Mouse (Mus musculus) forebrain, embryonic 14.5 days (tissue): ENCODE measurements around the gene Vmn1r9. TPM values are rescaled to one million over a fixed set of nuclear protein-coding genes. Genes with fewer than 3 reads are reported as not detected.
"Not testable (repeated sequence)": the region's sequence is repeated elsewhere in the genome, so short reads cannot be mapped to it uniquely, and the experiment has no call there.

Experiments used
- ATAC-seq: fragments of 200-750 bp; cut with Nextera tagmentation; 2 replicates; pipeline ENCODE4 v1.8.0; 2017; ENCODE audit warnings: mild to moderate bottlenecking, moderate library complexity
- DNase-seq: peaks from one replicate; pipeline ENCODE4 v3.0.0-alpha.2; 2015; ENCODE audit warnings: low spot score
- H3K27ac ChIP-seq: fragments of 300-500 bp; sonication (generic); 2 replicates; pipeline ENCODE4 v1.5.1; 2014; ENCODE audit warnings: low read depth, mild to moderate bottlenecking, control low read depth, low read length, moderate library complexity
- H3K27me3 ChIP-seq: fragments of 300-500 bp; sonication (generic); replicated peaks from 2 replicates; pipeline ENCODE4 v1.6.1; 2014; ENCODE audit warnings: low read length, control low read depth, mixed read lengths; ENCODE audit not compliant: control insufficient read depth, insufficient read depth
- H3K36me3 ChIP-seq: fragments of 300-500 bp; sonication (generic); 2 replicates; pipeline ENCODE4 v1.6.1; 2014; ENCODE audit warnings: low read length, control low read depth; ENCODE audit not compliant: control insufficient read depth, insufficient read depth
- H3K4me1 ChIP-seq: fragments of 300-500 bp; sonication (generic); 2 replicates; pipeline ENCODE4 v1.6.1; 2014; ENCODE audit warnings: antibody characterized with exemption, low read length, control low read depth; ENCODE audit not compliant: control insufficient read depth, insufficient read depth
- H3K4me2 ChIP-seq: fragments of 300-500 bp; sonication (generic); 2 replicates; pipeline ENCODE4 v1.6.1; 2014; ENCODE audit warnings: mild to moderate bottlenecking, control low read depth, low read length
- H3K4me3 ChIP-seq: fragments of 300-500 bp; sonication (generic); 2 replicates; pipeline ENCODE4 v1.5.1; 2014; ENCODE audit warnings: low read depth, low read length, control low read depth
- H3K9ac ChIP-seq: fragments of 300-500 bp; sonication (generic); 2 replicates; pipeline ENCODE4 v1.6.1; 2014; ENCODE audit warnings: mild to moderate bottlenecking, low read length, control low read depth, moderate library complexity
- H3K9me3 ChIP-seq: fragments of 300-500 bp; sonication (generic); replicated peaks from 2 replicates; pipeline ENCODE4 v1.6.1; 2016; ENCODE audit warnings: low read length, control low read depth, mixed read lengths; ENCODE audit not compliant: control insufficient read depth
- WGBS: fragments of 180-500 bp; shearing (Covaris S2); extraction: QIAGEN DNeasy Blood & Tissue Kit; methylation state at CpG from one replicate; pipeline ENCODE4 v1.1.7; 2014; 5-methylcytosine and 5-hydroxymethylcytosine counted together
- polyA plus RNA-seq: library from polyadenylated mRNA; unstranded; fragments of >200 nt; fragmentation: Nextera tagmentation; extraction: Ambion mirVana; gene quantifications from 2 replicates; pipeline ENCODE4 v1.2.1, GENCODE M21; 2014

The Vmn1r9 gene
- not detected in 2 replicates for polyA plus RNA-seq

DNA sequence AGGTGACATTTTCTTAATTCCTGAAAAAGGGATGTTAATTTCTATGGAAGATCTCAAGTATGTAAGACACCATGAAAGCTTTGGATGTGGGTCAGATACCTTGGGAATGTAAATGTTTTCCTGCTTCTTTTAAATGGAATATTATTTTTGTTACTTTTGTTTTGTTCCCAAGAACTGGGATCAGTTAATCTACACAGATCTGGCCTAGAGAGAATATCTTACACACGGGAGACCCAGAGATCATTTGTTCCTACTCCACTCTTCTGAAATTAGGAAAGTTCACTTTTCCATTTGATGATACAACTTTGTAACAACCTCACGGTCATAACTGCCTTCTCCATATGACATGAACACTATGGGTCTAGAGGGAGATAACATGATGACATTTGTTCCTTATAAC is at the start of gene Vmn1r9:
Vmn1r9 (plus strand) TSS at position 301 of the 400 bp plus-strand sequence.
- H3K27ac ChIP-seq: no peak within 1 kb of the TSS
- DNase-seq (no peak), ATAC-seq (no peak)
- H3K4me2 ChIP-seq: no peak within 1 kb of the TSS
- H3K4me3 ChIP-seq: no peak within 1 kb of the TSS
- H3K9ac ChIP-seq: no peak within 1 kb of the TSS
- H3K9me3 ChIP-seq: no peaks in the 10 kb centered on the region
- no peaks in the 10 kb centered on the region for H3K36me3 ChIP-seq
- H3K4me1 ChIP-seq: no peaks in the 10 kb centered on the region
- WGBS: 87% methylated on average over 2 of the region's 2 CpGs
- H3K27me3 ChIP-seq: no peaks in the 10 kb centered on the region

DNA sequence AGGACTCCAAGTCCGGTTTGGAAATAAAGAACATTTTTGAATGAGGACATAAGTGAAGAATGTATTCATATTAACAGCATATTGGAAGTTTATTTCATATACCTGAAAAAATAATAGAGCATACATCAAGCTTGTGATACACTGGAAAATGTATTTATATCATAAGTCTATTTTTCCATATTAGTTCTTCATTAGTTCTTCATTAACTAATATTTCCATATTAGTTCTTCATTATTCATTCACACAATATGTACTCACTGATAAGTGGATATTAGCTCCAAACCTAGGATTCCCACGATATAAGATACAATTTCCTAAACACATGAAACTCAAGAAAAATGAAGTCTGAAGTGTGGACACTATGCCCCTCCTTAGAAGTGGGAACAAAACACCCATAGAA is 41.4 kb upstream of the Vmn1r9 start, which contains the start of gene Vmn1r7:
Vmn1r7 (minus strand) TSS at position 101 of the 400 bp plus-strand sequence.
- H3K27ac ChIP-seq, H3K27me3 ChIP-seq, H3K36me3 ChIP-seq, H3K4me1 ChIP-seq, ATAC-seq, H3K4me3 ChIP-seq, DNase-seq, H3K9me3 ChIP-seq, H3K9ac ChIP-seq, H3K4me2 ChIP-seq: not testable (repeated sequence)
- WGBS: 91% methylated on average over 2 of the region's 2 CpGs

- no peak within 1 kb of the TSS for H3K27ac ChIP-seq
- DNase-seq: no peak
- H3K27me3 ChIP-seq: no peaks in the 10 kb centered on the region
- H3K4me2 ChIP-seq: no peak within 1 kb of the TSS
- H3K9ac ChIP-seq: no peak within 1 kb of the TSS
- H3K36me3 ChIP-seq: no peaks in the 10 kb centered on the region
- H3K4me3 ChIP-seq: no peak within 1 kb of the TSS
- no peaks in the 10 kb centered on the region for H3K4me1 ChIP-seq
- no peak for ATAC-seq
- H3K9me3 ChIP-seq: no peaks in the 10 kb centered on the region
These were observed 34.6 kb upstream of the Vmn1r9 start, which contains the start of gene Vmn1r8 for GRCm38 (mm10) chr6:57031984-57032383. TSS of gene Vmn1r8 (plus strand) at chr6:57032284.

DNA sequence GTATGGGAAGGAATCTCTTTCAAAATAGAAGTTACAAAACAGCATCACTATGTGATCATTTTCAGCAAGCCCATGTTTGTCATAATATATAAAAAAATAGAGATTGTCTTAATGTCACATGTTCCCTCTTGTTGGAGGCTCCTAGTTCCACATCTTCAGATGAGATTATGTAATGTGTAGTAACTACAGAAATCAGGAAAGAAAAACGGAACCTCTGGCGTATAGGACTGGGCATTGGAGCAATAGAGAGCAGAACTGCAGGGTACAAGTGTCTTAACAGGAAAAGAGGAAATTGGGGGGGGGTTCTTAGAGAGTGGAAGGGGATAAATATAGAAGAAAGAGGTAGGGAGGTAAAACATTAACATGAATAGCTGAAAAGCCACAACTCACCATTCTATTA is 31.9 kb upstream of the Vmn1r9 start:
- H3K4me2 ChIP-seq: no peak overlapping the region
- DNase-seq (no peak), ATAC-seq (no peak)
- H3K27ac ChIP-seq: no peak overlapping the region
- no peaks in the 10 kb centered on the region for H3K36me3 ChIP-seq
- no peaks in the 10 kb centered on the region for H3K9me3 ChIP-seq
- no peaks in the 10 kb centered on the region for H3K27me3 ChIP-seq
- H3K9ac ChIP-seq: no peak overlapping the region
- no peak overlapping the region for H3K4me3 ChIP-seq
- WGBS: 88% methylated on average over 2 of the region's 2 CpGs
- H3K4me1 ChIP-seq: no peaks in the 10 kb centered on the region

DNA sequence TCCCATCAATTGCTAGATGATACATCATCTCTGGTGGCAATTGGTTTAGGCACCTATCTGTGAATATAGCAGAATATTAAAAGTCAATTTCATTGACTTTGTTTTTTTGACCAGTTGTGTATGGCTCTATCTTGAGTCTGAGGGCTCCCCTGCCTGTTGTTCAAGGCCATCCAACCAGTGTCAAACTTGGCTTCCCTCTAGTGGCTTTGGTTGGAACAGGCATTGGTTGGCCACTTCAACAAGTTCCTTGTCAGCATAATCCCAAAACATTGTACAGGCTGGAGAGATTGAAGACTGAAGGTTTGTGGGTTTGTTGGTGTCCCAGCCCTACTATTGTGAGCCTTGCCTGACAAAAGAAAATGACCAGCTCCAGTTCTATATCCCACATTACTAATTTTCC is 2.9 kb upstream of the Vmn1r9 start:
- Histone ChIP-seq H3K27ac (no peak overlapping the region), H3K27me3 (no peaks in the 10 kb centered on the region), H3K4me3 (no peak overlapping the region), H3K4me2 (no peak overlapping the region), H3K4me1 (no peaks in the 10 kb centered on the region), H3K9ac (no peak overlapping the region), H3K36me3 (no peaks in the 10 kb centered on the region), H3K9me3 (no peaks in the 10 kb centered on the region)
- DNase-seq: no peak
- no peak for ATAC-seq

GRCm38 (mm10) chr6:57106358-57106757 is 39.8 kb downstream of the Vmn1r9 start:
- H3K27ac ChIP-seq: no peak overlapping the region
- 73% methylated on average over 1 of the region's 1 CpGs for WGBS
- H3K4me2 ChIP-seq: no peak overlapping the region
- no peaks in the 10 kb centered on the region for H3K27me3 ChIP-seq
- H3K4me1 ChIP-seq: no peaks in the 10 kb centered on the region
- H3K9ac ChIP-seq: no peak overlapping the region
- ATAC-seq: no peak
- no peak for DNase-seq
- H3K36me3 ChIP-seq: no peaks in the 10 kb centered on the region
- H3K4me3 ChIP-seq: no peak overlapping the region
- H3K9me3 ChIP-seq: no peaks in the 10 kb centered on the region

DNA sequence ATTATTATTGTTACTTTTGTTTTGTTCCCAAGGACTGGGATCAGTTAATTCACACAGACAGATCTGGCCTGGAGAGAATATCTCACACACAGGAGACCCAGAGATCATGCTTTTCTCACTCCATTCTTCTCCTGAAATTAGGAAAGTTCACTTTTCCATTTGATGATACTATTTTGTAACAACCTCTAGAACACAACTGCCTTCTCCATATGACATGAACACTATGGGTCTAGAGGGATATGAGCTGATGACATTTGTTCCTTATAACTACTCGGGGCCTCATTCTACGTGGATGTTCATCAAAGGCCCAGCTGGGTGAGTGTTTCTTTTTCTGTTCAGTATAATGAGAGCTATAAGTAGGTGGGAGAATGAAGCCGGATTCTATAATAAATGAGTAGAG is 42.6 kb downstream of the Vmn1r9 start, which contains the start of gene Vmn1r10:
Vmn1r10 (plus strand) TSS at position 301 of the 400 bp plus-strand sequence.
- no peaks in the 10 kb centered on the region for H3K4me1 ChIP-seq
- ATAC-seq (no peak), DNase-seq (no peak)
- no peaks in the 10 kb centered on the region for H3K27me3 ChIP-seq
- WGBS: 87% methylated on average over 3 of the region's 3 CpGs
- no peak within 1 kb of the TSS for H3K4me2 ChIP-seq
- H3K4me3 ChIP-seq: no peak within 1 kb of the TSS
- H3K36me3 ChIP-seq: no peaks in the 10 kb centered on the region
- no peak within 1 kb of the TSS for H3K27ac ChIP-seq
- H3K9ac ChIP-seq: no peak within 1 kb of the TSS
- no peaks in the 10 kb centered on the region for H3K9me3 ChIP-seq

Other genes starting within 250 kb of the Vmn1r9 start
- gene Fkbp9, start 234.7 kb upstream of the Vmn1r9 start, polyA plus RNA-seq: 26.3 and 27.9 TPM in 2 replicates
- 174 and 189 TPM in 2 replicates for gene Nt5c3, start 142.9 kb upstream of the Vmn1r9 start, polyA plus RNA-seq
- 0.17 and 0.33 TPM in 2 replicates for gene Vmn1r4, start 142.8 kb upstream of the Vmn1r9 start, polyA plus RNA-seq
- gene Vmn1r5, start 96.5 kb upstream of the Vmn1r9 start, polyA plus RNA-seq: not detected in 2 replicates
- not detected in 2 replicates for gene Vmn1r6, start 69.5 kb upstream of the Vmn1r9 start, polyA plus RNA-seq
- gene Vmn1r7, start 41.5 kb upstream of the Vmn1r9 start, polyA plus RNA-seq: not detected in 2 replicates
- not detected in 2 replicates for gene Vmn1r8, start 34.5 kb upstream of the Vmn1r9 start, polyA plus RNA-seq
- not detected in 2 replicates for gene Vmn1r10, start 42.7 kb downstream of the Vmn1r9 start, polyA plus RNA-seq
- not detected in 2 replicates for gene Vmn1r11, start 66.7 kb downstream of the Vmn1r9 start, polyA plus RNA-seq
- gene Vmn1r12, start 90.1 kb downstream of the Vmn1r9 start, polyA plus RNA-seq: not detected in 2 replicates
- gene Vmn1r13, start 136.5 kb downstream of the Vmn1r9 start, polyA plus RNA-seq: not detected in 2 replicates
- gene Vmn1r14, start 164.9 kb downstream of the Vmn1r9 start, polyA plus RNA-seq: not detected in 2 replicates
- gene Vmn1r15, start 191.2 kb downstream of the Vmn1r9 start, polyA plus RNA-seq: not detected in 2 replicates